Mouse (Mus musculus): Measurements from ENCODE around the gene Olfr1299.

The Olfr1299 gene

GRCm38 (mm10) chr2:111661119-111661518, at the start of gene Olfr1299:
Gene Olfr1299, plus strand, starts transcription at chr2:111661419.
- no peak for DNase-seq (ENCODE audit: low read depth, low spot score)

GRCm38 (mm10) chr2:111626397-111626796, 34.8 kb upstream of the Olfr1299 start, which contains the start of gene Olfr1297:
Gene Olfr1297, minus strand, starts transcription at chr2:111626497.
- no peak for DNase-seq (ENCODE audit: low read depth, low spot score)

GRCm38 (mm10) chr2:111649101-111649500, 12.1 kb upstream of the Olfr1299 start, which contains the start of gene Olfr1298:
Gene Olfr1298, minus strand, starts transcription at chr2:111649201.
- DNase-seq (ENCODE audit: low read depth, low spot score) = no peak
